Mouse (Mus musculus): ENCODE data around the gene Sema5b. TPM values are rescaled to one million over a fixed set of nuclear protein-coding genes. Genes with fewer than 3 reads are reported as not detected.

Sema5b gene
- polyA plus RNA-seq, 1 experiment, result 0.59 TPM

GRCm38 (mm10) chr16:35713606-35714005 lies 172.7 kb downstream of the Sema5b start:
- DNase-seq (ENCODE audit: low spot score), result no peak

Other genes with a start within 250 kb of the Sema5b start
- gene Sec22a, start 177.2 kb upstream of the Sema5b start, polyA plus RNA-seq (2012; rRNA removed), result 27.2 and 28.1 TPM in 2 replicates
- 15.6 and 18.6 TPM in 2 replicates for gene Pdia5, start 50.3 kb upstream of the Sema5b start, polyA plus RNA-seq (2012; rRNA removed)
- gene Dirc2, start 228.2 kb downstream of the Sema5b start, polyA plus RNA-seq (2012; rRNA removed), result 32.8 and 34.8 TPM in 2 replicates
- 7.7 and 8.7 TPM in 2 replicates for gene Hspbap1, start 229.2 kb downstream of the Sema5b start, polyA plus RNA-seq (2012; rRNA removed)

All from urinary bladder, adult 2 months (tissue).